Mouse (Mus musculus) cerebral cortex, adult 2 months (tissue): Measurements from ENCODE around the gene Clp1.

Experiments used
- WGBS: fragments of 180-500 bp; shearing (Covaris S2); methylation state at CpG from one replicate; pipeline ENCODE4 v1.1.7; 2018; 5-methylcytosine and 5-hydroxymethylcytosine counted together

Clp1 gene

DNA sequence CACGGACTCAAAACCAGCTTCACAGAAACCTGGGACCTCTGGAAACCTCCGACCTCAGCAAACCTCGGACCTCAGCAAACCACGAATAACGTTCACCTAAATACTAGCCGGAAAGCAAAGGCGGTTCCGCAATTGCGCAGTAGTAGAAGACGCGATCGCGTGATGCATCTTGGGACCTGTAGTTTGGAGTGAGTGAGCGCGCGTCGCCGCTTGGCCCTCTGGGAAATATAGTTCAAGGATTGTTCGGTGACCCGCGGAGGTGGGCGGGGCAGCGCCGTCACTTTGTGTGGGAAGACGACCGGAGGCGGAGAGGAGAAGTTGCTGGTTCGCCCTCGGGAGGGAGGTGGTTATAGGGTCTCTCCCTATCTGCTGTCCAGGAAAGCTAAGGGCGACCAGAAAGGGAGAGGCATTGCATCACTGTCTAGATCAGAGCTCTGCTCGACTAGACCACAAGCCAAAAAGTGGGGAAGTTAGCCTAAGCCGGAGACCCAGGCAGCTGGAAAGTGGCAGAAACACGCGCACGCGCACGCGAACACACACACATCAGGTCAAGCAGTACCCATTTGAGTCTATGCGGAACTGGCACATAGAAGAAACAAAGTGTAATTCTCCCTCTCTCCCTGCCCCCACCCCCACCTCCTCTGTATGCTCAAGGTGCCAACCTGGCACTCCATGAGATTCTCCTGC is at the start of gene Clp1:
Gene Clp1, minus strand, starts transcription at position 179 of the 687 bp plus-strand sequence.
- under 1% methylated on average over 39 of the region's 39 CpGs for WGBS

DNA sequence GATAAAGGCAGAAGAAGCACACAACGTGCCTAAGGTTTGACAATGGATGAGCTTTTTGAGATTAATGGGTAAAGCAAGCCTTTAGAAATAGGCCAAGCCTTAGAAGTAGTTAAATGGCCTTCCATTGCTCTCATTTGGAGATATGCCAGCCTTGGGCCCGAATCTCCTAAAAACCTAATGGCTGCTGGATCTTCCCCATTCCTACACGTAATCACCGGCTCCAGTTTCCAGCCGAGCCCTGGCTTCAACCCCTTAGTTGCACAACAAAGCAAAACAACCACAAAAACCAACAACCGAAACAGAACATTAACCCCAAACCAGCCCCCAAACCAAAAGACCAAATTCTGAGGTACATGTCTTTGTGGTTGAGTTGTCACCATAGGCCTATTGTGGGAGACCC is 48.5 kb upstream of the Clp1 start:
- 73% methylated on average over 6 of the region's 6 CpGs for WGBS

DNA sequence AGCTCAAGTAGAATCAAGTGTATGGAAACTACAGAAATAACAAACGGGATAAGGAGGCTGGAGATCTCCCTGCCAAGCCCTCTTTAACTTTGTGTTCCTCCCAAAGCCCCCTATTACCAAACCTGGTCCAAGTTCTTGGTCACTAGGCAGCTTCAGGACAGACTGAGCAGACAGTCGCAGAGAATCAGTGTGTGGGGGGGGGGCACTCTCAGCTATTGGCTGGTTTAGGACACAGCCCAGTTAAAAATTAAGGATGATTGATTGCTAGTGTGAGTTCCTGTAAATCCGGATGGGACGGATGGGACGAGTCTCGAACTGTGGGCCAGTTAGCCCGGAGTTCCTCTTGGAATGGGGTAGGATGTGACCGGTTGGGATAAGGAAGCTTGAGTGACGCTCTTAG is 48.1 kb upstream of the Clp1 start, which contains the start of gene Serping1:
Gene Serping1, minus strand, starts transcription at position 204 of the 400 bp plus-strand sequence.
- 77% methylated on average over 9 of the region's 9 CpGs for WGBS

DNA sequence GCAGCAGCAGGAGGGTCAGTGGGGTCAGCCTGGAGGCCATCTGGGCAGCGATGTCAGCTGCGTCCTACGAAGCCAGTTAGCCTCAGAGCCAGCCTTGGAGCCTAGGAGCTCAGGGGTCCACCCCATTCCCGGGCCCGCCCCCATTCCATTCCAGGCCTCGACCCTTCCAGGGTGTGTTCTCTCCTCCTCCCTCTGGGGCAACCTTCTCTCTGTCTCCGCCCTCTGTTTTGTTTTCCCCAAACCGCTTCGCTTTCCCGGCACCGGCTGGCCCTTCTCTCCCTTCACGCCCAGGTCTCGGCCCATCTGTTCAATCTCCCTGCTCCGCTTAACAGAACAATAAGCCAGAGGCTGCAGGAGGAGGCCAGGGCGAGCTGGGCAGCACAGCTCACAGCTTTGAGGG is 47.6 kb upstream of the Clp1 start:
- WGBS = 18% methylated on average over 14 of the region's 15 CpGs

DNA sequence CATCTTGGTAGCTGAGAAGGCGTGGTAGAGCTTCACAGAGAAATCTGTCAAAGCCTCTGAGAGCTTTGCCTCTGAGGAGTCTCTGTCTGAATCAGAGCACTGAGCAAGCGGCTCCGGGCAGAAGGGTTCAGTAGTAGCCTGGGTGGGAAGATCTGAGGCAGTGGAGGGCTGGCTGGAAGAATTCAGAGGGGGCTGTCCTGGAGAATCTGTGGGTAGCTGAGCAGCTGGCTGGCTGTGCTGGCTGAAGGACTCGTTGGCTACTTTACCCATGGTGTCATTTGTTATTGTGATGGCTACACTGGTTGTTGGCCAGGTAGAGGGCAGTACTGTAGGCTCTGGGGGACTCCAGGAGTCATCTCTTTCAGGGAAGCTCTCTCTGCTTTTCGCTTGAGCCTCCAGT is 46.0 kb upstream of the Clp1 start:
- WGBS = 83% methylated on average over 5 of the region's 5 CpGs

DNA sequence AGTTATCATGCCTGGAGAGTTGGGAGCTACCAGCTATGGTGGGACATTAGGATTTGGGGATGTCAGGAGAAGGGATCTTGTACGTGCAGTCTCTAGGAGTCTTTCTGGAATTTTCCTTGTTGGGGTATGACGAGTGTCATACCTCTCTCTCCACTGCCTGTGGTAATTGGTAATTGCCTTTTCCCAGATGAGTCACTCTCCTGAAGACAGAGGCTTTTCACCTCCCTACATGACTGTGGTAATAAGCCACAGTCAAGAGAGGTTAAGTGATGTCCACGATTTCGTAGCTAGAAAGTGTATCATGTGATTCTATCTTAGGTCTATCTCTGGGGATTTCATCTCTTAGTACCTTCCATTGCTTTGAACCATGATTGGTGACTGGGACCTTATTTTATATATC is 45.3 kb upstream of the Clp1 start:
- WGBS = 92% methylated on average over 4 of the region's 4 CpGs

DNA sequence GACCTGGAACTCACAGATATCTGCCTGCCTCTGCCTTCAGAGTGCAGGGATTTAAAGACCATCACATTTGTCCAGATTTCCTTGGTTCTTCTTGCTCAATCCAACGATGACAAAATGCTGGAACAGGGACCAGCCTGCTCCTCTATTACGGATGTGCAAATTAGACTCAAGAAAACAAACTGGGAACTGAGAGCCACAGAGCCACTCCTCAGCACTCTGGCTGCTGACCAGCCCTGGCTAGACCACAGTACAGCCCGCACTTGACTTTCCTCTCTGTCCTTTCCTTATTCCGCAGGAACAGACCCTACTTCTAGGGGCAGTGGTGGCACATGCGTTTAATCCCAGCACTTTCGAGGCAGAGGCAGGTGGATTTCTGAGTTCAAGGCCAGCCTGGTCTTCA is 43.4 kb upstream of the Clp1 start:
- 70% methylated on average over 6 of the region's 6 CpGs for WGBS

DNA sequence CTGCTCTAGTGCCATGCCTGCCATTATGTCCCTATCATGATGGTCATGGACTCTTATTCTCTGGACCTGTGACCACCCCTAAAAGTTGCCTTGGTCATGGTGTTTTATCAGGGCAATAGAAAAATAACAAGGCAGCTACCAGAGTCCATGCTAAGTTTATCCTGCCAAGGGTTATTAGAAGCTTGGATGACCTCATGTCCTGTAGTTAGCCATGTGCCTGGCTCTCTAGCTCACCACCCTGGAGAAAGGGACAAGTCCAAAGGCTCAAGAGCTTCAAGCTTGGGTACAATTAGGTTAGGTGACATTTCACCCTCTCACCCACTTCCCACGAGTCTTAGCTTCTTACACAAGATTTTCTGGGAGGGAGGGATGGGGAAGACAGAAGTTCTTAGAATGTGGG is 35.7 kb upstream of the Clp1 start:
- 67% methylated on average over 1 of the region's 1 CpGs for WGBS

DNA sequence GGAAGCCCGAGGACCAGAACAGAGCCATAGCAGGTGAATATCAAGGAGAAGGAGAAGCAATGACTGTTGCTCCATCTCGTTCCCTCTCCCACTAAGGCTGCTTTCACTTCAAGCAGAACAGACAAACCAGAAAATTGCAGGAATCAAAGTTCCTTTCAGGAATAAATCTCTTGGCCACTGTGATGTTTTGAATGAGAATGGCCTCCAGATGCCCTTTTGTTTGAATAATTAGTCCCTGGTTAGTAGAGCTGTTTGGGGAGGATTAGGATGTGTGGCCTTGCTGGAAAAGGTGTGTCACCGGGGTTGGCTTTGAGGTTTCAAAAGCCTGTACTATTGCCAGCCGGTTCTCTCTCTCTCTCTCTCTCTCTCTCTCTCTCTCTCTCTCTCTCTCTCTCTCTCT is 35.1 kb upstream of the Clp1 start:
- WGBS = 60% methylated on average over 4 of the region's 4 CpGs

DNA sequence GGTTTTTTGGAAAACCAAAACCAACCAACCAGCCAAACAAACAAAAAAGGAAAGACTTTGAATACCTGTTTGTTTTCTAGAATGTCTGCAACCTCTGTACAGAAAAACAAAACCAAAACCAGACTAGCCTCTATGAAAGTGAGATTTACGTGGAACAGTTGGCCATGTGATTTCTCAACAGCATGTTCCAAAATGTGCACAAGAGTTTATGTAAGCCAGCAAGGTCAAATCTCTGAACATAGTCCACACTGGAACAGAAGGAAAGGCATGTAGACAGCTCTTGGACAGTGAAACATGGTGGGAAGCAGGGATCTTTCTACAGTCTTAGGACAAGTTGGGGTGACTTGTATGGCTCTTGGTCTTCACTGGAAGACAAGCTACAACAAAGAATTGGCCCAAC is 34.7 kb upstream of the Clp1 start:
- 87% methylated on average over 1 of the region's 1 CpGs for WGBS

DNA sequence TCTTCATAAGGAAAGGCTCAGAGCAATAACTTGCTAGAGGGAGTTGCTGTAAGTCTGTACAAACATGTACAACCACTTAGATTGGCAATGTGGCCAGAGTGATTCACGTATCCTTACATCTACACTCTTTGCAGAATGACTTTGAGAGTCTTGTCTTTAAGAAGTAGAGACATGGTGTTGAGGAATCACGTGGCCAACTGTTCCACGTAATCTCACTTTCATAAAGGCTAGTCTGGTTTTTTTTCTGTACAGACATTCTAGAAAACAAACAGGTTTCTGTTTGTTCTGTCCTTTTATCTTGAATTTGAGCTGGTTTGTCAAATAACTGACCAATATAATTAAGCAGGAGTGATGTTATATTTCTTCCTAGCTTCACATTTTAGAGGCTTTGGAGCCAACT is 34.2 kb upstream of the Clp1 start:
- WGBS = 84% methylated on average over 3 of the region's 3 CpGs

DNA sequence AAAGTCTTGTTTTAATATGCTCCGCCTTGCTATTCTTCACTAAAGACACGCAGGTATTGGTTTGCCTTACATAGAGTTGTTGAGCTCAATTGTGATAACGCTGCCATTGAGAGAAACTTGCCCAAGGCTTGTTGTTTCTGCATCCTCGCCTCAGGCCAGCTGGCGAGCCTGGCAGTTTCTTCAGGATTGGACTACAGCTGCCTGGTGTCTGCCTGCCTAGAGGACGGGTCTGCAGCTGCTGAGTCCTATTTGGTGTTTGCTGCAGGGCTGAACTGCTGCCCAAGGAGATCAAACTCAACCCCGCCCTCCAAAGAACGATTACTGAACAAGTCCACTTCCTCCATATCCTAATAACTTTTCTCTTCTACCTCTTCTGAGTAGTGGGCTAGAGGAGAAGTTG is 33.6 kb upstream of the Clp1 start:
- 74% methylated on average over 8 of the region's 8 CpGs for WGBS

DNA sequence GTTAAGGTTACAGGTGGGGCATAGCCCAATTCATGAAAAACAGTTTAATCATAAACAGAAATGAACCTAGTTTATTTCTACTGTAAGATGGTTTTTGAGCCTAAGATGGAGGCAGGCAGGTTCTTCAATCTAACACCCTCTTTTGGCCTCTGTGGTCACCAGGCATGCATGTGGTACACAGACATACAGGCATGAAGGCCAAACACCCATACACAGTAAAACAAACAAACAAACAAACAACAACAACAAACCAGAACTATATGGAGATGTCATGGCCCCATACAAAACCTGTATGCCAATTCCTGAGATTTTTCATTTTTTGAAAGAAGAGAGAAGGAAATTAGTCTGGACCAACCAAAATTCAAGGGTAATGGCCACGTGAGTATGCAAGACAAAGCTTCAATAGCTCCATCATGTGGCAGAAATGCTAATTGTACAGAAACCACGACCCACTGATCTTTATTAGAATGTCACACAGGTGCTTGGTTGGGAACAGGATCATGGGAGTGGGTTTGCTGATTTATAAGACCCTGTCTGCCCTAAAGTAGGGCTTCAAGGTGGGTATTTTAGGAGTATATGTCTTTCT is 31.5 kb upstream of the Clp1 start:
- WGBS = 7% methylated on average over 2 of the region's 2 CpGs

DNA sequence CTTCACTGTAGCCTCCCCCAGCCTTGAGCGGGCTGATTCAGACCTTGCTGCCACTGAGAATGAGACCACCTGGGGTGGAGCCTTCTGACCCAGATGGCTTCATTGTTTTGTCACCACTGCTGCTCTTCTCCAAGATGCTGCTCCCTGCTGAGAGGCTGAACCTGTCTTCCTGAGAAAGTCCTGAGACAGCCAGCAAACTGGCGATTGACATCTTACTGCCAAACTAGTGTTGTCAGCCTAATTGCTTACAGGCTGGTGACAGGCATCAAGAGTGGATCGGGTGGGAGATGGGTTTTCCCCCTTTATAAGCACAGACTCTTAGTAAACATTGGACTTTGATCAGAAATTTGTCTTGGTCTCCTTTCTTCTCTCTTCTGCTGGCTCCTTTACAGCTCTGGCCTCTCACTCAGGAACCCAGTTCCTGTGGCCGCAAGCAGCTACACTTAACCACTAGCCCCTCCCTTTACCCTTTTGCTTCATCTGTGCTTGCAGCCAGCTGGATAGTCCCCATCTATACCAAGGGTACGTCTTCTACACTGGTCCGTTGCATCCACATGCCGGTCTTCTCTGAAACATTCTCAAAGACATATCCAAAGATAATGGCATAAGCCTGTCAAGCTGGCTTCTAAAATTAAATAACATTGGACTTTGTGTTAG is 30.0 kb upstream of the Clp1 start:
- 74% methylated on average over 7 of the region's 7 CpGs for WGBS

DNA sequence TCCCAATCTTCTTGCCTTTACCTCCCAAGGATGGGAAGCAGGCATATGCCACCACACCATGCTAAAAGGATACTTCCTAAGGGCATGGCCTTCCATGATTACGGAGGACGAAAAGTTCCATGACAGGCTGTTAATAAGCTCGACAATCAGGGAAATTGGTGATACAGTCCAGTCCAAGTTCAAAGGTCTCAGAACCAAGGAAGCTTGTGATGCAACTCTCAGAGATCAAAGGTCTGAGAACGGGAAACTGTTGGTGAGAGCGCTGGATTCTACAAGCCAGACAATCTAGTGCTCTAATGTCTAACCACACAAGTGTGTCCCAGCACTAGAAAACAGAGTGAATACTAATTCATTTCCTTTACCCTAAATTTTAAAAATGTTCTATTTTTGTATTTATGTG is 29.1 kb upstream of the Clp1 start:
- 89% methylated on average over 5 of the region's 5 CpGs for WGBS

DNA sequence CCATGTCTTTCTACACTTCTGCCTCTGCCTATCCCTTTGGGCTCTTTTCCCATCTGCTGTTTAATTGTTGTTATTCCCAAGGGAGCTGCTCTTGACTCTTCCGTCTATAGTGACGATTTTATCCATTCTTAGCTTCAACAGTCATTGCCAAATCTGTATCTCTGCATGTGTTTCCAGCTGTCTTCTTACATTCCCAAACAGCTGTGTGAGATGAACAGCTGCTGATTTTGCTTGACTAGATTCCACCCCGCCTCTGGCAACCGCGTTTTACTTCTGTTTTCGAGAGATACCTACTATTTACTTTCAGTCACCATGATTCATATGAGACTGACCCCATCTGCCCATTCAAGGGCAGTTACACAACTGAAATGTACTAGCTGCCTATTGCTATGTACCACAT is 23.0 kb upstream of the Clp1 start:
- 71% methylated on average over 6 of the region's 6 CpGs for WGBS

DNA sequence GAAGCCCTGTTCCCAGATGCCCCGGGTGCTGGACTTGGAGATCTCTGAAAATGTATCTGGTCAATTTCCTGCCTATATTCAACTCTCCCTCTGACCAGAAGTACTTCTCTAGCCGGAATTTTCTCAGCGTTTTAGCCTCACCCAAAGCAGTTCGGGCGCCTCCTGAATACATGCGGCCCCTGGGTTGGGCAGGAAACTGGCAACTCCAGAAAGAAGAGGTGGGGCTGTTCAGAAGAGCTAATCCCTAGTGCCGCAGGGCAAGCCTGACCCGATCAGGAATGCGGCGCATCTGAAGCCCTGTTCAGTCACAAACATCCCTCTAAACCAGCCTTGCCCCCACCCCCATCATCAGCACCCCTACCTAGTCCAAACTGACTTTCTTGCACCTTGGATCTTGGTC is 17.0 kb upstream of the Clp1 start:
- WGBS = 12% methylated on average over 10 of the region's 10 CpGs

DNA sequence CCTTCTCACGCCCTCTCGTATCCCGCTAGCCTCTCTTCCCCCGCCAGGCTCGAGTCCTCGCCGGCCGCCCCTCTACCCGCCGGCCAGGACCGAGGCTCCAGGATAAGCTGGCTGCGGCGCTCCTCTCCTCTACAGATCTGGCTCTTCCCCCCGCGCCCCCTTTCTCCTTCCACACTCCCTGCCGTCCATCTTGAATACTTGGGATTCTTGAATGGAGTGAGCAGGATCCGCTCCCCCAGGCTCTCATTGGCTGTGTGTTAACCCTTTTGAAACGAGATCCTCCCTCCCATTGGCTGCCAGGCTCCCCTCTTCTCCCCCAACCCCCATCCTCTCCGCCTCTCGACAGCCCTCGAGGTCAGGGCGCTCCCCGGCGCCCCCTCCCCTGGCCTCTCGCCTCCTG is 16.4 kb upstream of the Clp1 start, which contains the start of gene Gm19426:
Gene Gm19426, minus strand, starts transcription at position 95 of the 400 bp plus-strand sequence.
- WGBS = 2% methylated on average over 25 of the region's 25 CpGs

DNA sequence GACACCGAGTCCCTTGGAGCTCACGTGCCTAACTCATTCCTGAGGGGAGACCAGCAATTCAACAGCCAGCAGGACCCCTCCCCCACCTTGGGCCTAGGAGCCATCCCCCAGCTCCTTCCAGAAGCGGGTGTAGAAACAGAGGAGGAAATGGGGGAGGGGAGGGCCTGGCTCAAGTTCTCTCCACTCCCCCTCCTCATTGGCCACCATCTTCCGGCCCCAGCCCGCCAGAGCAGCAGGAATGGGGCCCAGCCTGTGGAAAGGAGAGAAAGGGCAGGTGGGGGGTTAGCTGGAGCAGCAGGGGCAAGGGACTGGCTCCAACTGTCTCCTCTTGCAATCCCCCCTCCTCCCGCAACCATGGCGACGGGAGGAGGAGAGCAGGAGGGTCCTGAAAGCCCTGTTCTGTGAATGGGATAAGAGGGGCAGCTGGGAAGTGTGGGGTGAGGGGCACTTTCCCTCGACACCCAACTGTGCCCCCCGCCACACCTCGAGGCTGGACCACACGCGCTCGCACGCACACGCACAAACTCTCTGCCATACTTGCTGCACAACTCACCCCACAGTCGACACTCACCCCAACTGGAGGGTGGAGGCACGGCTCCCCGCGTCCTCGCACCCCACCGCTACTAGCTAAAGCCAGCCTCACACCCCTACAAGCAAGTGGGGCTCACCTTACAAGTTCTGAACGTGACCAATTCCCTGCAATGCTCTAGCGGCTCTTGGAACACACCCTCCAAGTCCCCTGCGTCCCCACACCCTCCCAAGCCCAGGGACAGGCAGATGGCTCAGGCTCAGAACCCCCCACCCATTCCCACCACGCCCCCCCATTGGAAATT is 15.5 kb upstream of the Clp1 start:
- 4% methylated on average over 26 of the region's 26 CpGs for WGBS

DNA sequence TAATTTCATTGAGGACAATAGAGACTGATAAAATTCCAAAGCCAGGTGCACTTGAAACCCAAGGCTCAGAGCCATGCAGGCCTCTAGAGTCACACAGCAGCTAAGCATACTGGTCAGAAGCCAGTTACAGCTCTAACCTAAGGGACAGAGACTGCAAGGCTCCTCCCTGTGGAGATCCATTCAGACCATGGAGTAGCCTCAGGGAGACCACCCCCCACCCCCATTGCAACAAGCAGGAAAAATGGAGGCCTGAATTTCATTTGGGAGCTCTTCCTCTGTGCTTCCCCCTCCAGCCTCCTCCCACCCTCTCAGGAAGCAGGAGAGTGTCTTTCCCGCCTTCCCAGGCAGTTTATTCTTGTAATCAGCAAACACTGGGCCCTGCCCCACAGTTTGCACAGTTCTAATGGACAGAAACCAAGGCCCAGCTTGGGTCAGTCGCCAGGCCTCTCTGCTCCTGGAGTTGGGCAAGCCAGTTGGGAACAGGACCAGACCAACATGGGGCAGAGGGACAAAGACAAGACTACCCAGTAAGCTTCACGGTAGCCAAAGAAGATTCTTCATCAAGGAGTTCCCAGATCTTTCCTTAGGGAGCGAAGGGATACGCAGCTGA is 14.8 kb upstream of the Clp1 start:
- 43% methylated on average over 5 of the region's 5 CpGs for WGBS

DNA sequence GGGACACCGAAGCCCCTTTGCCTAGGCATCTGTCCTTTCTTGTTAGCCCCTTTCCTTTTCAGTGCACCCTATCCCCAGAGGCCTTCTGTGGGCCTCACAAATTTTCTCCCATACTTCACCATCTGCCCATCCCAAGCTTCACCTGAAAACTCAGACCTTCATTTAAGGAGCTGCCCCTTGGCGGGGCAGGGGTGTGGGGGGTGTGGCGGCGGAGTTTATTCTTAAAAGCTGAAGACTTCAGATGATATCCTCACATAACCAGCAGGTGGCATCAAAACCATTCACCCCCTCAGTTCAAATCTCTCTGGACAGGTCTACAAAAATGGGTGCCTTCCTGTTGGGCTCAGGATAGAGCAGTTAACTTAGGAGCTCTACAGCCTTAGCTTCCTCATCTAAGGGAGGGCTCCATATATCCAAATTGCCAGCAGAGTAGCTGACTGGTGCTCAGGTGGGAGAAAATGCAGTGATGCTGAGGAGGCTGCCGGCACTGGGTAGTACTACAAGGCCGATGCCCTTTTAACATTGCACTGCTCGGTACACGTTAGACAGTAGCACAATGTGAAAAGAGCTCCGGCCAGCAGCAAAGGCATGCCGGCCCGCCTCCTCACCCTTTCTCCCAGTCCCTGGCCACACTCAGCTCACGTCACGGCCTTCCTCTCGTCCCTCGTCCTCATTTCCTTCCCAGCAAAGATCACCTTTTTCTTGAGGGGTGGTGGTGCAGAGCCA is 13.6 kb upstream of the Clp1 start:
- 69% methylated on average over 15 of the region's 15 CpGs for whole genome bisulfite sequencing
